Mouse (Mus musculus) C2C12 (cell line): ENCODE measurements around the gene Carmil3. TPM values are rescaled to one million over a fixed set of nuclear protein-coding genes. Genes with fewer than 3 reads are reported as not detected.
A peak's percentile ranks its signal among the peaks of the same experiment; 100 is the strongest.

Experiments used
- H3K27me3 ChIP-seq: one replicate; pipeline ENCODE4 v1.6.1; 2011; ENCODE audit not compliant: control insufficient read depth, insufficient read depth, insufficient read length
- H3K36me3 ChIP-seq: one replicate; pipeline ENCODE4 v1.6.1; 2011; ENCODE audit not compliant: control insufficient read depth, insufficient read depth
- H3K4me3 ChIP-seq: one replicate; pipeline ENCODE4 v1.5.1; 2011; ENCODE audit warnings: mild to moderate bottlenecking, control low read depth; ENCODE audit not compliant: poor library complexity, insufficient read depth, severe bottlenecking
- H3K79me2 ChIP-seq: one replicate; pipeline ENCODE4 v1.6.1; 2011; ENCODE audit not compliant: control insufficient read depth, insufficient read depth
- H3K79me3 ChIP-seq: one replicate; pipeline ENCODE4 v1.6.1; 2011; ENCODE audit warnings: low read depth, control low read depth
- H3ac ChIP-seq: one replicate; pipeline ENCODE3; 2011; ENCODE audit warnings: low read depth; ENCODE audit not compliant: control insufficient read depth, insufficient read length
- CEBPB ChIP-seq: IDR thresholded peaks from one replicate; pipeline ENCODE4 v1.6.1; 2011; ENCODE audit warnings: low read depth, mild to moderate bottlenecking, control low read depth, moderate library complexity
- CTCF ChIP-seq: IDR thresholded peaks from one replicate; pipeline ENCODE4 v1.5.1; 2011; ENCODE audit not compliant: control insufficient read depth, insufficient read depth, insufficient read length
- FOSL1 ChIP-seq: IDR thresholded peaks from one replicate; pipeline ENCODE4 v1.8.0; 2011; ENCODE audit warnings: mild to moderate bottlenecking, low read length; ENCODE audit not compliant: poor library complexity, insufficient read depth, severe bottlenecking
- MAX ChIP-seq: IDR thresholded peaks from one replicate; pipeline ENCODE4 v1.6.1; 2011; ENCODE audit warnings: mild to moderate bottlenecking, control low read depth
- MYOD1 ChIP-seq: IDR thresholded peaks from one replicate; pipeline ENCODE4 v1.6.1; 2011; ENCODE audit warnings: low read depth; ENCODE audit not compliant: control insufficient read depth, insufficient read length
- MYOG ChIP-seq: IDR thresholded peaks from one replicate; pipeline ENCODE4 v1.6.1; 2011; ENCODE audit not compliant: control insufficient read depth, insufficient read length; ENCODE audit errors: extremely low read depth
- USF1 ChIP-seq: IDR thresholded peaks from one replicate; pipeline ENCODE4 v1.6.1; 2011; ENCODE audit warnings: low read depth, mild to moderate bottlenecking, control low read depth, moderate library complexity
- polyA plus RNA-seq: library from polyadenylated mRNA; unstranded; fragments of >200 nt; fragmentation: generic; extraction: Trizol; gene quantifications from one replicate; pipeline ENCODE4 v1.2.1, GENCODE M21; 2012; ENCODE audit warnings: missing spikeins

Gene Carmil3
- polyA plus RNA-seq, 1 experiment: 0.23 TPM

- Histone ChIP-seq H3K79me3 (no peaks in the 10 kb centered on the region), H3ac (no peak overlapping the region), H3K36me3 (no peaks in the 10 kb centered on the region), H3K79me2 (no peaks in the 10 kb centered on the region), H3K4me3 (no peak overlapping the region), H3K27me3 (peaks cover 49% of the 10 kb centered on the region)
- TF ChIP-seq FOSL1 (no peak), USF1 (no peak), MAX (no peak), MYOD1 (no peak), CEBPB (no peak), MYOG (no peak), CTCF (no peak)
These were observed 33.6 kb downstream of the Carmil3 start for GRCm38 (mm10) chr14:55524062-55524461.

GRCm38 (mm10) chr14:55524785-55525184 lies 34.3 kb downstream of the Carmil3 start, which contains the start of gene Nrl:
TSS of gene Nrl (minus strand) at chr14:55524981.
- H3K36me3 ChIP-seq: no peaks in the 10 kb centered on the region
- no peak within 1 kb of the TSS for H3ac ChIP-seq
- peaks cover 49% of the 10 kb centered on the region for H3K27me3 ChIP-seq
- no peaks in the 10 kb centered on the region for H3K79me3 ChIP-seq
- no peak within 1 kb of the TSS for H3K4me3 ChIP-seq
- TF ChIP-seq USF1 (no peak), MYOG (no peak), CEBPB (no peak), MAX (no peak), CTCF (no peak), FOSL1 (no peak), MYOD1 (no peak)
- H3K79me2 ChIP-seq: no peaks in the 10 kb centered on the region

- H3K36me3 ChIP-seq: no peaks in the 10 kb centered on the region
- no peak overlapping the region for H3K4me3 ChIP-seq
- no peaks in the 10 kb centered on the region for H3K79me3 ChIP-seq
- H3ac ChIP-seq: no peak overlapping the region
- H3K27me3 ChIP-seq: peaks cover 41% of the 10 kb centered on the region
- TF ChIP-seq USF1 (no peak), MAX (no peak), MYOG (no peak), CEBPB (no peak), FOSL1 (no peak), MYOD1 (no peak), CTCF (no peak)
- no peaks in the 10 kb centered on the region for H3K79me2 ChIP-seq
These were observed 36.2 kb downstream of the Carmil3 start for GRCm38 (mm10) chr14:55526674-55527073.

GRCm38 (mm10) chr14:55527940-55528339 lies 37.5 kb downstream of the Carmil3 start:
- Histone ChIP-seq H3K27me3 (peaks cover 38% of the 10 kb centered on the region), H3K36me3 (no peaks in the 10 kb centered on the region), H3ac (no peak overlapping the region), H3K79me3 (no peaks in the 10 kb centered on the region), H3K4me3 (no peak overlapping the region), H3K79me2 (no peaks in the 10 kb centered on the region)
- TF ChIP-seq CEBPB (no peak), USF1 (peak; percentile 91)

- Histone ChIP-seq H3K79me3 (no peaks in the 10 kb centered on the region), H3K27me3 (peaks cover 16% of the 10 kb centered on the region), H3ac (no peak overlapping the region), H3K4me3 (no peak overlapping the region), H3K36me3 (no peaks in the 10 kb centered on the region), H3K79me2 (peaks cover 8% of the 10 kb centered on the region)
- no peak for TF ChIP-seq MYOD1
- peak; percentile 72 for TF ChIP-seq CTCF
- no peak for TF ChIP-seq FOSL1
These were observed 45.8 kb downstream of the Carmil3 start for GRCm38 (mm10) chr14:55536116-55536745.

GRCm38 (mm10) chr14:55540067-55540786 lies 49.8 kb downstream of the Carmil3 start, which contains the start of gene Pck2:
TSS of gene Pck2 (plus strand) at chr14:55540266.
- Histone ChIP-seq H3K79me2 (peaks cover 20% of the 10 kb centered on the region), H3K36me3 (peaks cover 20% of the 10 kb centered on the region), H3K27me3 (no peaks in the 10 kb centered on the region), H3K79me3 (no peaks in the 10 kb centered on the region), H3ac (peak within 1 kb of the TSS; percentile 81), H3K4me3 (peak within 1 kb of the TSS; percentile 50)
- TF ChIP-seq MAX (peak; percentile 66), MYOG (no peak), MYOD1 (no peak), CTCF (no peak), CEBPB (no peak)
